Mouse (Mus musculus) spleen, adult 2 months (tissue): ENCODE data around the gene Fam222a.

Experiments used
- CTCF ChIP-seq: fragments of 200-500 bp; IDR thresholded peaks from 2 replicates; pipeline ENCODE4 v1.5.1; 2011; ENCODE audit warnings: mild to moderate bottlenecking, inconsistent platforms; ENCODE audit not compliant: insufficient read depth, insufficient read length, insufficient replicate concordance; ENCODE audit errors: extremely low read depth
- POLR2A ChIP-seq: fragments of 200-500 bp; IDR thresholded peaks from 2 replicates; pipeline ENCODE4 v1.6.1; 2011; ENCODE audit warnings: low read depth, low read length, inconsistent platforms

GRCm38 (mm10) chr5:114569918-114570670 lies 2.3 kb downstream of the Fam222a start:
- no peak for TF ChIP-seq POLR2A
- no peak for TF ChIP-seq CTCF
